Mouse (Mus musculus) right cerebral cortex, adult 18-20 months (tissue): ENCODE measurements around the gene Arpc3.

Experiments
- DNase-seq: peaks from one replicate; pipeline ENCODE4 v3.0.0; 2022; ENCODE audit warnings: mixed read lengths

Arpc3 gene

GRCm38 (mm10) chr5:122391786-122392180, at the start of gene Arpc3:
TSS of gene Arpc3 (plus strand) at chr5:122391878.
- peak; percentile 92 for DNase-seq

- DNase-seq, result no peak
Measured at GRCm38 (mm10) chr5:122342874-122343273, 48.8 kb upstream of the Arpc3 start.

- DNase-seq, result no peak
Measured at GRCm38 (mm10) chr5:122343768-122344167, 47.9 kb upstream of the Arpc3 start.

- DNase-seq, result peak; percentile 72
Measured at GRCm38 (mm10) chr5:122344260-122344659, 47.4 kb upstream of the Arpc3 start.

GRCm38 (mm10) chr5:122345777-122346176, 45.9 kb upstream of the Arpc3 start:
- DNase-seq, result no peak

GRCm38 (mm10) chr5:122353807-122354491, 37.7 kb upstream of the Arpc3 start, which contains the start of the genes Rad9b and Vps29:
TSS of gene Rad9b (minus strand) at chr5:122354233.
TSS of gene Vps29 (plus strand) at chr5:122354369.
- peak; percentile 98 for DNase-seq

- no peak for DNase-seq
Measured at GRCm38 (mm10) chr5:122354492-122355067, 37.1 kb upstream of the Arpc3 start.

GRCm38 (mm10) chr5:122371591-122372191, 20.0 kb upstream of the Arpc3 start, which contains the start of gene Gpn3:
TSS of gene Gpn3 (plus strand) at chr5:122371876.
- no peak for DNase-seq

GRCm38 (mm10) chr5:122372192-122372769, 19.4 kb upstream of the Arpc3 start, which contains the start of gene Fam216a:
TSS of gene Fam216a (minus strand) at chr5:122372364.
- DNase-seq, result peak; percentile 99

- DNase-seq, result no peak
Measured at GRCm38 (mm10) chr5:122372878-122373277, 18.8 kb upstream of the Arpc3 start.

GRCm38 (mm10) chr5:122377101-122377833, 14.4 kb upstream of the Arpc3 start:
- no peak for DNase-seq

- no peak for DNase-seq
Measured at GRCm38 (mm10) chr5:122378171-122378570, 13.5 kb upstream of the Arpc3 start.

GRCm38 (mm10) chr5:122379374-122380155, 12.1 kb upstream of the Arpc3 start:
- DNase-seq, result peak; percentile 84

GRCm38 (mm10) chr5:122390006-122390405, 1.7 kb upstream of the Arpc3 start:
- no peak for DNase-seq

- no peak for DNase-seq
Measured at GRCm38 (mm10) chr5:122390671-122391070, 1.0 kb upstream of the Arpc3 start.

GRCm38 (mm10) chr5:122391178-122391785, 396 bp upstream of the Arpc3 start:
- DNase-seq, result no peak

- DNase-seq, result peak; percentile 27
Measured at GRCm38 (mm10) chr5:122392227-122393004, 738 bp downstream of the Arpc3 start.

GRCm38 (mm10) chr5:122393887-122394286, 2.2 kb downstream of the Arpc3 start:
- peak; percentile 63 for DNase-seq

GRCm38 (mm10) chr5:122396791-122397190, 5.1 kb downstream of the Arpc3 start:
- DNase-seq, result no peak

- DNase-seq, result no peak
Measured at GRCm38 (mm10) chr5:122397495-122397894, 5.8 kb downstream of the Arpc3 start.

- no peak for DNase-seq
Measured at GRCm38 (mm10) chr5:122399871-122400270, 8.2 kb downstream of the Arpc3 start.
